Mouse (Mus musculus): ENCODE results near the gene Vopp1.
A peak's percentile ranks its signal among the peaks of the same experiment; 100 is the strongest.

Gene Vopp1

DNA sequence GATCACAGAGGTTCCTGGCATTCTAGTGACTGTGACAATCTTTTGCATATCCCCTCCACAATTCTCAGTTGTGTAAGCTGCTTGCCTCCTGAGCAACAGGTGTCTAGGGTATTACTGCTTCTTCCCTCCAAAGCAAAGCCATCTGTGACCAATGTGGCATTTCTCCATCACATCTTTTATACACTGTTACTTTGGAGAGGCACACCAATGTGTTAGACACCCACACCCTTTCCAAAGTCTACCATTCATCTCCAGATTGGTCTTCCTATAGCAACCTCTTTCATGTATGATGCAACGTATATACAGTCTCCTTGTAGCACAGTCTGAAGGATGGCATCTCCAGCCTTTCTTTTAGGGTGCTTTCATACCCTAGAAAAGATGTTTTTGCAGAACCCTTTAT lies 42.3 kb downstream of the Vopp1 start:
- no peak for DNase-seq

DNA sequence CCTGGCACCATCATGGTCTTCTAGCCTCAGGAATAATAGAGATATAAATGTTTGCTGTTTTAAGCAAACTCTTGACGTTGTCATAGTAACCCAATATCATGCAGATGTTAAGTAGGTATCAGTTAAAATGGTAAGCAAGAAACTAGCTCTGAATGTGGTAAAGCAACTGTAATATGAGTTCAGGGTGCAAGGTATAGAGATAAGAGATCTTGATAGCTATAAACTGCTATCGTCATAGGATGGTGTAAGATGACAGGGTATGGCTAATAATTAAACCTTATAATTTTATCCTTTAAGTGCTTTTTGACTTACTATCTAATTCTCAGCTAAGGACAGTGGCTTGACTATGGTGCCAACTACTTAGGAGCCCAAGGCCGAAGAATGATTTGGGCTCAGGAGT lies 44.6 kb downstream of the Vopp1 start:
- DNase-seq = no peak

GRCm38 (mm10) chr6:57773792-57774191 lies 51.2 kb downstream of the Vopp1 start:
- DNase-seq = no peak

DNA sequence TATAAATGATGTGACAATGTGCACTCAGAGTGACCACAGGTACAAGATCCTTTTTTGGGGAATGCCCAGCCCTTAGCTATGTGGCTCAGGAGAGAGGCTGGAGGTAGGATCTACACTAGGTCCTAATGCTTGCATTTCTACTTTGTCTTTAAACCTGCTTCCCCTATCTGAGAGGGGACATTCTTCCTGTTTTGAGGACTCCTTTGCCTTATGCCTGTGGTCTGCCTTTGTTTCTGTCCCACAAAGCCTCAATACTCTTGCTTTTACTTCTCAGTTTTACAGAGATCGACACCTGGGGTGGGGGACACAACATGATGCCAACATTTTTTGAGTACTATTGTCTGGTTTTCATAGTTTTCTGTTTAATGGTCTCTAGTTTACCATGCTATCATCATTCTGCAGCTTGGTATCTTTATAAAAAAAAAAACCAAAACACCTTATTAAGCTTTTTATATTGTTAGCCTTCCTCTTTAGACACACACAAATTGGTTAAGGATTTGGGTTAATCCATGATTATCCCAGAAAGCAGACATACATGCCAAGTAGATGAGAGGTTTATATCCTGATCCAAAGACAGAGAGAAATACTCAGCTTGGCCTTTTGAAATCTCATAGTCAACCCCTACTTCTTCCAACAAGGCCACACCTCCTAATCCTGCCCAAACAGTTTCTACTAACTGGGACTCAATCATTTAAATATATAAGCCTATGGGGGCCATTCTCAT lies 54.3 kb downstream of the Vopp1 start:
- no peak for DNase-seq

DNA sequence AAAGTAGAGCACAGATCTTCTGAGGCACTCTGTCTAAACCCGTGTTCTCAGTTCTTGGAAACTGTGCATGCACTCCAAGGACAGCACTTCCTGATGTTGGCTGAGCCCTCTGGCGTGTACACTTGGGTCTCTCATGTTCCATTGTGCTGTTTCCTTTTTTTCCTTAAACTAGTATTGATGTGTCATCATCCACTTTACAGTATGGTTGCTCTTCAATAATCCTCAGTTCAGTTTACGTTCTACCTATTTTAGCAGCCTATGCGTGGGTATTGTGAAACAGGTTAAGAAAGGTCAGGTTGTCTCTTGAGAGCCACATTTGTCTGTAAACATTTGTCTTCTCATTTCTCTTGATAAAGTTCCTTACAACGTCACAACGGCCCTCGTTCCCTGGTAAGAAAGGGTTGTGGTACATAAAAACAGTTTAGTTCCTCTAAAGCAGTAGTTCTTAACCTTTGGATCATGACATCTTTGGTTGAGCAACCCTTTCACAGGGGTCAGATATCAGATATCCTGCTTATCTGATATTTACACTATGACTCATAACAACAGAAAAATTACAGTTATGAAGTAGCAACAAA lies 55.9 kb downstream of the Vopp1 start:
- DNase-seq = no peak

DNA sequence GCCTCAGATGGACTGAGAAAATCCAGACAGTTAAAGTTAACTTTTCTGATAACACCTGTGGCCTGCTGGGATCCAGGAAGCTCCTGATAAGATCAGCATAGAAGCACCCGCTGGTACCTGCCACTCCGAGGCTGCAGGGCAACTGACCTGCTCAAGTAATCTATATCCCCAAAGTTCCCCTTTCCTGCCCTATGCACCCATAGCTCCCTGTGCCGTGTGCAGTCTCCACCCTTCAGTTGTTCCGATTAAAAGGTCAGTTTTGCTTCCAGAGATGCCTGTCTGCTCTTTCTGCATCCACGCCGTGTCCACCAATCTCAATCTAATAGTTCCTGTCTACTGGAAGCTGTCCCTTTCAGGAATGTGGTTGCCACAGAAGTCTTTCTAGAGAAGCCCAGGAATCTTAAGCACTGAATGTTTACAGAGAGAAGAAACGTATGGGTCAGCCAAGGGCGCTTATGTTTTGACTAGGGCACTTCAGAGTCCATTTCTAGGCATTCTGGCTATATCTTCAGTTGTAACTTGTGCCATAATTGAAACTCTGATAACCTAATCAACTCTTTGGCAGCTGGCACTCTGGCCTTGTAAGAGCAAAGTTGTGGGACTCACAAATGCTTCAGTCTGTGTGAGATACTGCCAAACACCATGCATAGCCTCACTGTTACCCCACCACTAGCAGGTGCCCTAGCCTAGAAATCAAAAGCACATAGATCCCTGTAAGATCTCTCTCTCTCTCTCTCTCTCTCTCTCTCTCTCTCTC lies 57.7 kb downstream of the Vopp1 start:
- DNase-seq = no peak

- DNase-seq = no peak
These were observed 58.7 kb downstream of the Vopp1 start for GRCm38 (mm10) chr6:57766287-57766686.

GRCm38 (mm10) chr6:57765095-57765878 lies 59.7 kb downstream of the Vopp1 start:
- DNase-seq = peak; percentile 43

DNA sequence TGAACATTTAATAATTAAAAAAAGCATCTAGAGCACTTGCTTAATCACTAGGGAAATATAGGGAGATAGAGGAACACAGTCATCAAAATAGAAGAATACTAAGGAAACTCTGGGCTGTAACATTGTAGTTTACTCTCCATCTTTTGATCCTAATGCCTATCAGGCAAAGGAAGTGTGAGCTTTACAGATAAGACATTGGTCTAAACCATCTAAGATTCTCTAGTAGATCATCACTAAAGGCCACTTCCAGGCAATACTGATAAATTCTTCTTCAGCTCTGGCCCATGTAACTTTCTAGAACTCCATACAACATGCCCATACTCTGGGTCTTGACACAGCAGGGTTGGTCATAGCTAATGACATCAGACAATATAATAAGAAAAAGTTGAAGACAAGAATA lies 61.9 kb downstream of the Vopp1 start:
- no peak for DNase-seq

- DNase-seq = no peak
These were observed 70.8 kb downstream of the Vopp1 start for GRCm38 (mm10) chr6:57753962-57754759.

- no peak for DNase-seq
These were observed 79.2 kb downstream of the Vopp1 start for GRCm38 (mm10) chr6:57745748-57746129.

- DNase-seq = no peak
These were observed 79.8 kb downstream of the Vopp1 start for GRCm38 (mm10) chr6:57744974-57745747.

DNA sequence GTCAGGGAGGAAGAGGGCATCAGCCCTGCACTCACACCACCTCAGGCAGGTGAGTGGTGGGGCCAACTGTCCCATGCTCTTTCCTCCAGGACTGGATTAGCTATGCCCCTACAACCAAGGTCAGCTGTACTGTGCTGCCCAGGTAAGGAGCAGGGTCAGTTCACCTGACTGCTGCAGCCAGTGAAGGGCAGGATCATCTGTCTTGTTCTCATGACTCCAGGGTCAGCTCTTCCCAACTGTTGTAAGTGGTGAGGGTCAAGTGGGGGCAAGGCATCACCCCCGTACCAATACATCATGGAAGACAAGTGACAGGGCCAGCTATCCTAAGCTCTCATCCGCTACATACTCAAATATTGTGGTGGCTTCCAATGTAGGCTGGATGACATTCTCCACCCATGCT lies 80.8 kb downstream of the Vopp1 start:
- DNase-seq = no peak

- peak; percentile 6 for DNase-seq
These were observed 81.6 kb downstream of the Vopp1 start for GRCm38 (mm10) chr6:57743333-57743732.

DNA sequence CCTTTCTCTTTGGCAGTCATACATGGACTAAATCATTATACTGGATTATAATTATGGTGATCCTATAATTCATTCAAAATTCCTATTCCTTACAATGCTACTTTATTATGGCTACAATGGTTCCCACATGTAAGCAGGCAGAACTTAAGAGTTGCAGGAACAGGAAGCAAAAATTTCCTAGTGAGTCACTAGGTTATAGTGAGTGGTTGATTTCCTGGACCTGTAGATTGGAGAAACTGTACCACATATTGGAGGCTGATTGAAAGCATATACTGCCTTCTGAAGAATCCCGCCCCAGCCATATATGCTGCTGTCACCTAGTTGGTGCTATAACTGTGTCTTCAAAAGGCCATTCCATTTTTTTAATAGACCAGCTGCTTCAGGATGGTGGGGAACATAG lies 82.2 kb downstream of the Vopp1 start:
- no peak for DNase-seq

DNA sequence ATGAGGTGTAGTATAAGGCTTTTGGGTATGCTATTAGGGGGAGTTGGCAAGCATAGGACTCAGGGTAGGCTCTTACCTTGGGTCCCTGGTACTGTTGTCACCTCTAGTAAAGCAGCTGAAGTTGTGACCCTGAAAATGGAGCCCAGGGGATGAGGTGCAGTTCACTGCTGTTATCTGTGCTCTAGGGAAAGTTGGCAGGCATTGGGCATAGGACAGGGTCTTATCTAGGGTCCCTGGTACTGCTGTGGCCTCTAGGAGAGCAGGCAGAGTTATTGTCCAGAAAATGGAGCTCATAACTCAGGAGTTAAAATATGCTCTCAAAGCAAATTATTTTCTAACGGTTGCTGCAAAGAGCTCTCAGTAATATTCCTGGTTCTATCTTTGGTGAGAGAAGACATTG lies 103.6 kb downstream of the Vopp1 start:
- no peak for DNase-seq

GRCm38 (mm10) chr6:57711726-57712125 lies 113.2 kb downstream of the Vopp1 start:
- DNase-seq = no peak

- no peak for DNase-seq
These were observed 118.2 kb downstream of the Vopp1 start for GRCm38 (mm10) chr6:57706721-57707120.

DNA sequence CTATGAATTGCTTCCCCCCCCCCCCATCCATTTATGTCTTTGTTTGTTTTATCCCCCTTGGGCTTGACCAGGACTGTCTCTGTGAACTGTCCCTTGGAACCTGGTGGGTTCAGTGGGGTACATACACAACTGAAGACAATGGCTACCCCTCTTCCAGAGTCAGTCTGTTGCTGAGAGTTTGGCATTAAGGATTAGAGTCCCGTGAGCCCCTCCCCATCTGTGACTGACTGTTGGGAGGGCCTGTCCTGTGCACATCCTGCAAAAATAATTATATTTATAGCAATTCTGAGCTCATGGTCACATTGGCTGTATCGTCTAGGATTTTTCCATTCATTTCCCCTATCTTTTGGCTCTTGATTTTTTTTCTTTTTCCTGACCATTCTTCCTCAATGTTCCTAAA lies 121.3 kb downstream of the Vopp1 start:
- peak; percentile 55 for DNase-seq

- peak; percentile 97 for DNase-seq
These were observed 122.0 kb downstream of the Vopp1 start for GRCm38 (mm10) chr6:57702743-57703499.

DNA sequence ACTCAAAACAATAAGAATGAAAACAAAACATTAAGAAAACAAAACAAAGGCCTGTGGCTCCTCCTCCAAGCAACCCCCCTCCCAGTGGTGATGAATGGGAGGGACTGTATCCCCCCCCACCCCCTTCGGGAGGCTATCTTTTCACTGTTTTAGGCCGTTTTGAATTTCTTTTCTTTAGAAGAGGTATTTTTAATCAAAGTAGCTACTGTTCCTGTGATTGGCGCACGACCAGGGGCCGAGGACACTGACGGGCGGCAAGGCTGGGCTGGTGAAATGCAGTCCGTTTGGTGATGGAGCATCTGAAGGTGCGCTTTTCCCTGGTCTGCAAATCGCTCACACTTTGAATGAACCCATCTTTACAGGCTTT lies 122.6 kb downstream of the Vopp1 start, which contains the start of gene Lancl2:
TSS of gene Lancl2 (plus strand) at position 165 of the 367 bp plus-strand sequence.
- peak; percentile 80 for DNase-seq
